Mouse (Mus musculus) liver, embryonic 14.5 days (tissue): ENCODE results near the gene Cidec. TPM values are rescaled to one million over a fixed set of nuclear protein-coding genes. Genes with fewer than 3 reads are reported as not detected.
A peak's percentile ranks its signal among the peaks of the same experiment; 100 is the strongest.

Experiments
- ATAC-seq: fragments of 200-750 bp; cut with Nextera tagmentation; 2 replicates; pipeline ENCODE4 v1.8.0; 2017; ENCODE audit warnings: moderate number of reproducible peaks, mild to moderate bottlenecking, moderate library complexity; ENCODE audit not compliant: insufficient read depth
- DNase-seq, 3 experiments: peaks; one replicate each; pipeline ENCODE4 v3.0.0-alpha.2; 2012 to 2013; ENCODE audit warnings: low read depth in 3 of 3, low spot score in 3 of 3
- H3K27ac ChIP-seq: fragments of 300-500 bp; sonication (generic); 2 replicates; pipeline ENCODE4 v1.5.1; 2014; ENCODE audit warnings: moderate library complexity, mild to moderate bottlenecking, control low read depth, inconsistent platforms
- H3K27me3 ChIP-seq: fragments of 300-500 bp; sonication (generic); 2 replicates; pipeline ENCODE4 v1.6.1; 2014; ENCODE audit warnings: mild to moderate bottlenecking, low read length, moderate library complexity; ENCODE audit not compliant: control insufficient read depth, insufficient read depth
- H3K36me3 ChIP-seq: fragments of 300-500 bp; sonication (generic); replicated peaks from 2 replicates; pipeline ENCODE4 v1.6.1; 2014; ENCODE audit warnings: low read depth; ENCODE audit not compliant: control insufficient read depth, insufficient read depth
- H3K4me1 ChIP-seq, 2 experiments: fragments of 200-500 bp in 1 of 2; fragments of 300-500 bp in 1 of 2; sonication (generic) in 1 of 2; replicated peaks; 2 replicates each; pipeline ENCODE4 v1.6.1; 2012 to 2014; ENCODE audit warnings: antibody characterized with exemption in 1 of 2, inconsistent platforms in 1 of 2, low read length in 1 of 2; ENCODE audit not compliant: control insufficient read depth in 2 of 2, insufficient read depth in 2 of 2
- H3K4me2 ChIP-seq: fragments of 300-500 bp; sonication (generic); 2 replicates; pipeline ENCODE4 v1.6.1; 2014; ENCODE audit warnings: low read depth, mild to moderate bottlenecking, control low read depth, moderate library complexity
- H3K4me3 ChIP-seq, 2 experiments: fragments of 200-500 bp in 1 of 2; fragments of 300-500 bp in 1 of 2; sonication (generic) in 1 of 2; 2 replicates each; pipeline ENCODE4 v1.5.1; 2012 to 2014; ENCODE audit warnings: low read depth in 2 of 2, low read length in 2 of 2, mild to moderate bottlenecking in 2 of 2, control low read depth in 1 of 2, inconsistent platforms in 1 of 2, moderate library complexity in 1 of 2; ENCODE audit not compliant: insufficient read depth in 1 of 2
- H3K9ac ChIP-seq: fragments of 300-500 bp; sonication (generic); replicated peaks from 2 replicates; pipeline ENCODE4 v1.6.1; 2014; ENCODE audit warnings: mild to moderate bottlenecking, control low read depth, moderate library complexity
- H3K9me3 ChIP-seq: fragments of 300-500 bp; sonication (generic); 2 replicates; pipeline ENCODE4 v1.6.1; 2016; ENCODE audit warnings: low read length, mixed read lengths; ENCODE audit not compliant: control insufficient read depth
- CTCF ChIP-seq: IDR thresholded peaks from 2 replicates; pipeline ENCODE4 v1.5.1; 2016; ENCODE audit warnings: antibody characterized with exemption, low read depth, control low read depth
- EP300 ChIP-seq: IDR thresholded peaks from 2 replicates; pipeline ENCODE4 v1.6.1; 2016; ENCODE audit warnings: antibody characterized with exemption, low read depth
- WGBS: fragments of 180-500 bp; shearing (Covaris S2); extraction: QIAGEN DNeasy Blood & Tissue Kit; methylation state at CpG from one replicate; pipeline ENCODE4 v1.1.7; 2014; ENCODE audit not compliant: insufficient replicate concordance; 5-methylcytosine and 5-hydroxymethylcytosine counted together
- polyA plus RNA-seq, 2 experiments: library from polyadenylated mRNA; depleted of rRNA in 1 of 2; stranded (reverse) in 1 of 2; unstranded in 1 of 2; fragments of >200 nt; fragmentation: Nextera tagmentation in 1 of 2; extraction: Ambion mirVana in 1 of 2; gene quantifications; 2 replicates each; pipeline versions ENCODE4 v1.2.1 to v1.2.3; 2012 to 2014

The Cidec gene
- polyA plus RNA-seq, 2 experiments = 0.02 to 0.13 TPM

DNA sequence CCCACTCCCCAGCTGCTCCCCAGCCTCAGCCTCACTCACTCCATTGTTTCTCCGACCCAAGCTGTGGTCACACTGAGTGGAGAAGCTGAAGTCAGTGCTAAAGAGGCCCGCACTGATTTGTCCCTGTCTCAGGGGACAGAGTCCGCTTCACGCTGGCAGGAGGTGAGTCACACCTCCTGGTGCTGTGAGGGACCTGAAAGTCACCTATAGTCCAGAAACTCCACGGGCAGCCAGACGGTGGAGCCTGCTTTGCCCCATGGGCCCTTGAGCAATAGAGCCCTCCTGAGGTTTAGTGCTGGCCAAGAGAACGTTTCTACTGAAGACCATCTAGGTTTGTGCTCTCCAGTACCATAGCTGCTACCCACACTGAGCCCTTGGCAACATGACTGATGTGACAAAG lies 869 bp downstream of the Cidec start:
- no peaks in the 10 kb centered on the region for H3K36me3 ChIP-seq
- no peak overlapping the region for H3K9ac ChIP-seq
- 52% methylated on average over 7 of the region's 7 CpGs for WGBS
- H3K4me1 ChIP-seq = no peaks in the 10 kb centered on the region
- H3K4me2 ChIP-seq = no peak overlapping the region
- DNase-seq (no peak), ATAC-seq (no peak)
- no peaks in the 10 kb centered on the region for H3K27me3 ChIP-seq
- H3K27ac ChIP-seq = no peak overlapping the region
- no peak for TF ChIP-seq CTCF
- no peak for TF ChIP-seq EP300
- no peak overlapping the region for H3K4me3 ChIP-seq
- no peaks in the 10 kb centered on the region for H3K9me3 ChIP-seq

DNA sequence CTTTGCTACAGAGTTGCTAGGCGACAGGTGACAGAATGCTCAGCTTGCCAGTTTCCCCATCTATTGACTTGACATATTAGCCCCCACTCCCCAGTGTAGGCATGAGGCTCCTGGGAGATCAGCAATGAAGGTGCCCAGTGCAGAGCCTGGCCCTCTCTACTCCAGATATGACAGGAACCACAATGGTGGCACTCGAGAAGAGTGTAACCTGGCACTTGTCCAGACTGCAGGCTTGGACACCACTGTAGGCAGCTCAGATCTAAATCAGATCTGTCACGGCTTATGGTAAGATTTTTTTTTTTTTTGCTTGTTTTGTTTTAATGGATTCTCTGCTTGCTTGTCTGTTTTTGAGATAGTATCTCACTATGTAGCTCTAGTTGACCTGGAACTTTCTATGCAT lies 1.9 kb downstream of the Cidec start:
- 64% methylated on average over 3 of the region's 3 CpGs for WGBS
- no peak overlapping the region for H3K4me2 ChIP-seq
- DNase-seq = no peak
- ATAC-seq = no peak
- no peak overlapping the region for H3K9ac ChIP-seq
- H3K4me1 ChIP-seq = no peaks in the 10 kb centered on the region
- no peak overlapping the region for H3K27ac ChIP-seq
- no peaks in the 10 kb centered on the region for H3K27me3 ChIP-seq
- H3K36me3 ChIP-seq = no peaks in the 10 kb centered on the region
- TF ChIP-seq EP300 (no peak), CTCF (no peak)
- H3K9me3 ChIP-seq = no peaks in the 10 kb centered on the region
- no peak overlapping the region for H3K4me3 ChIP-seq

DNA sequence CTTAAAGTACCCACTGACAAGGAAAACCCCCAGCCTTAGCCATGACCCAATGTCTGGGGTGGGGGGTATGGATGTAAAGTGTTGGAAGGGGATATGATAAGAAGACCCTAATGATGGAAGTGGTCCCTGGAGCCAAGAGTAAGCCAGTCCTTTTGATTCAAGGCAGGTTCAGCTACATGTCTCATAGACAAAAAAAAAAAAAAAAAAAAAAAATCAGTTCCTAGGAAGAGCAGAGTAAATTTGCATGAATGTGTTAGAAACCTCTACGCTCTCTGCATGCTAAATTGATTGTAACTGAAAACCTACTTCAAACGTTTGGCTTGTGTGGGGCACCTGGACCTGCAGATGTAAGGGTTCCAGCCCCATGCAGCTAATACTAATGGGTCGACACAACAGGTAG lies 3.8 kb downstream of the Cidec start:
- H3K27me3 ChIP-seq = no peaks in the 10 kb centered on the region
- no peaks in the 10 kb centered on the region for H3K9me3 ChIP-seq
- no peak for ATAC-seq
- no peak for DNase-seq
- H3K4me2 ChIP-seq = no peak overlapping the region
- H3K27ac ChIP-seq = no peak overlapping the region
- H3K36me3 ChIP-seq = no peaks in the 10 kb centered on the region
- H3K4me1 ChIP-seq = no peaks in the 10 kb centered on the region
- H3K9ac ChIP-seq = no peak overlapping the region
- WGBS = 53% methylated on average over 3 of the region's 3 CpGs
- no peak overlapping the region for H3K4me3 ChIP-seq
- TF ChIP-seq EP300 (no peak), CTCF (no peak)

DNA sequence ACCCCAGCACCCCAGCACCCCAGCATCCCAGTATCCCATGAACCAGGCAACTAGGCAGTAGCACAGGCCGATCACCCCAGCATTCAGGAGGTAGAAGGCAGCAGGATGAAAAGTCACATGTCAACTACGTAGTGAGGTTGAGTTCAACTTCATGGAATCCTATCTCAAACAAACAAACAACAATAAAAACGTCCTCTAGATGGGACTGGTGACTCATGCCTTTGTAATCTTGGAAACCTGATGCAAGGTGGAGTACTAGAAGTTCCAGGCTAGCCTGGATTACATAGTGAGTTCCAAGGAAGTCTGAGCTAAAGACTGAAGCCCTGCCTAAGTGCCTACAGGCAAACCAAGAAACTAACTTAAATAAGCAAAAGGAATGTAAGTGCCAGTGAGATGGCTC lies 4.7 kb downstream of the Cidec start:
- DNase-seq (no peak), ATAC-seq (no peak)
- Histone ChIP-seq H3K27ac (no peak overlapping the region), H3K9ac (no peak overlapping the region), H3K4me2 (no peak overlapping the region), H3K4me3 (no peak overlapping the region), H3K9me3 (no peaks in the 10 kb centered on the region), H3K27me3 (no peaks in the 10 kb centered on the region), H3K36me3 (no peaks in the 10 kb centered on the region), H3K4me1 (no peaks in the 10 kb centered on the region)
- WGBS = 49% methylated on average over 3 of the region's 3 CpGs
- TF ChIP-seq EP300 = no peak
- TF ChIP-seq CTCF = no peak

DNA sequence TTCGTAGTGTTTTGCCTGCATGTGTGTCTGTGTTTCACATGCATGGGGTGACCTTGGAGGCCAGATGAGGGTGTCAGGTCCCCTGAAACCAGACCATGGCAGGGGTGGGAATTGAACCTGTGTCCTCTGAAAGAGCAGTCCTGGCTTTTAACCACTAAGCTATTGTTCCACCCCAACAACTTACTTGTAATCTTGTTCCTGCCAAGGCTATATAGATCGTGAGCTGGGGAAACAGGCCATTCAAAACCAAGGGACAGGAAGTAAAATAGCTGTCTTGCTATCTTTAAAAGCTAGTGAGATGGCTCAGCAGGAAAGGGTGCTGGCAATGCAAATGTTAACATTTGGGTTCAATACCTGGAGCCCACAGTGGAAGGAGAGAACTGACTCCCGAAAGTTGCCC lies 5.6 kb downstream of the Cidec start:
- no peak overlapping the region for H3K9ac ChIP-seq
- H3K4me2 ChIP-seq = no peak overlapping the region
- no peak for TF ChIP-seq EP300
- TF ChIP-seq CTCF = no peak
- no peaks in the 10 kb centered on the region for H3K9me3 ChIP-seq
- 47% methylated on average over 3 of the region's 3 CpGs for WGBS
- H3K4me3 ChIP-seq = no peak overlapping the region
- H3K4me1 ChIP-seq = no peaks in the 10 kb centered on the region
- no peak overlapping the region for H3K27ac ChIP-seq
- ATAC-seq (no peak), DNase-seq (no peak)
- no peaks in the 10 kb centered on the region for H3K27me3 ChIP-seq
- H3K36me3 ChIP-seq = no peaks in the 10 kb centered on the region

DNA sequence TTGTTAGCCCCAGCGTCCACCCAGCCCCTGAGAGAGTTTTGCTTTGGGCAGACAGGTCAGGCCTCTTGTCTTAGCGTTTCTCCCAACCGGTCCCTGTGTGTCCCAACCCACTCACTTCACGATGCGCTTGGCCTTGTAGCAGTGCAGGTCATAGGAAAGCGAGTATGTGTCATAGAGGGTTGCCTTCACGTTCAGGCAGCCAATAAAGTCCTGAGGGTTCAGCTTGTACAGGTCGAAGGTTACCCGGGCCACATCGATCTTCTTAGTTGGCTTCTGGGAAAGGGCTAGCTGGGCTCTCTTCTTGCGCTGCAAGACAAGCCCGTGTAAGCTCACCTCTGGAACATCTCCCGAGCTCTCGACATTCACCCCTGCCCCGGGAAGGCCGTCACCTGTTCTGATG lies 7.6 kb downstream of the Cidec start:
- Histone ChIP-seq H3K4me2 (peak overlapping the region; percentile 9; the same call in 1 of the 2 replicates), H3K4me3 (no peak overlapping the region), H3K4me1 (no peaks in the 10 kb centered on the region), H3K36me3 (no peaks in the 10 kb centered on the region), H3K27me3 (no peaks in the 10 kb centered on the region), H3K27ac (no peak overlapping the region), H3K9ac (no peak overlapping the region), H3K9me3 (no peaks in the 10 kb centered on the region)
- no peak; the same call in 1 of the 2 replicates for ATAC-seq
- no peak for DNase-seq
- TF ChIP-seq CTCF (no peak), EP300 (no peak)
- 79% methylated on average over 16 of the region's 16 CpGs for WGBS
